12 mouse cellular contexts compared by ENCODE assay signal in genomic region chr7:125838078-125838742, GRCm38 (mm10).
DNase-seq lines count a peak whose midpoint lies in the region; ATAC-seq lines count a peak whose summit lies in the region.
"Had no signal": no experiment of that assay in that cellular context is flagged by ENCODE, and none has a peak within 500 bp of the region (broad histone marks: within the 10 kb centered on the region; RNA-seq: fewer than 3 reads in every experiment).

No protein-coding gene starts in this region.

- peak overlapping the region; percentile 16; the same call in 1 of the 2 replicates for H3K4me2 ChIP-seq in embryonic facial prominence, embryonic 13.5 days
- no peak overlapping the region for H3K4me2 ChIP-seq in hindbrain, embryonic 12.5 days (replicated peaks)
- no peak overlapping the region for H3K4me2 ChIP-seq in midbrain, embryonic 11.5 days

- WGBS in embryonic facial prominence, embryonic 13.5 days: 30% methylated on average over 5 of the region's 5 CpGs
- 39% methylated on average over 5 of the region's 5 CpGs for WGBS in hindbrain, embryonic 12.5 days
- WGBS in midbrain, embryonic 11.5 days: 47% methylated on average over 5 of the region's 5 CpGs

- H3K4me3 ChIP-seq in embryonic facial prominence, embryonic 13.5 days: no peak overlapping the region
- no peak overlapping the region for H3K4me3 ChIP-seq in hindbrain, embryonic 12.5 days
- H3K4me3 ChIP-seq in midbrain, embryonic 11.5 days (ENCODE audit: low read depth, low read length): no peak overlapping the region

- peak overlapping the region; percentile 84 for H3K27ac ChIP-seq in embryonic facial prominence, embryonic 13.5 days
- peak overlapping the region; percentile 67 for H3K27ac ChIP-seq in hindbrain, embryonic 12.5 days
- peak overlapping the region; percentile 69 for H3K27ac ChIP-seq in midbrain, embryonic 11.5 days (ENCODE audit: low read depth, low read length)
- H3K27ac ChIP-seq: liver, embryonic 14.5 days had no signal

- peaks cover 19% of the 10 kb centered on the region for H3K36me3 ChIP-seq in embryonic facial prominence, embryonic 13.5 days
- H3K36me3 ChIP-seq in hindbrain, embryonic 12.5 days: peaks cover 11% of the 10 kb centered on the region
- no peaks in the 10 kb centered on the region for H3K36me3 ChIP-seq in midbrain, embryonic 11.5 days (ENCODE audit: control insufficient read depth, insufficient read depth, low read length)

- peak; percentile 64 for ATAC-seq in embryonic facial prominence, embryonic 13.5 days (ENCODE audit: insufficient number of reproducible peaks, insufficient read depth, low FRiP score, low TSS enrichment, low read depth)
- peak; percentile 46; the same call in 1 of the 2 replicates for ATAC-seq in hindbrain, embryonic 12.5 days (ENCODE audit: low FRiP score)
- ATAC-seq in midbrain, embryonic 11.5 days (ENCODE audit: low FRiP score): peak; percentile 73; the same call in 1 of the 2 replicates

- no peaks in the 10 kb centered on the region for H3K27me3 ChIP-seq in embryonic facial prominence, embryonic 13.5 days
- no peaks in the 10 kb centered on the region for H3K27me3 ChIP-seq in hindbrain, embryonic 12.5 days
- no peaks in the 10 kb centered on the region for H3K27me3 ChIP-seq in midbrain, embryonic 11.5 days (ENCODE audit: control insufficient read depth, insufficient read depth, low read length)

- peaks cover 30% of the 10 kb centered on the region for H3K4me1 ChIP-seq in embryonic facial prominence, embryonic 13.5 days
- H3K4me1 ChIP-seq in hindbrain, embryonic 12.5 days: peaks cover 18% of the 10 kb centered on the region
- H3K4me1 ChIP-seq in midbrain, embryonic 11.5 days (ENCODE audit: control insufficient read depth, insufficient read depth, low read length): peaks cover 18% of the 10 kb centered on the region

- peak; percentile 36 for DNase-seq in embryo, embryonic 11 days
- no peak for DNase-seq in embryo, embryonic 10.5 days (ENCODE audit: low spot score)
- peak; percentile 92 for DNase-seq in midbrain, embryonic 11.5 days (ENCODE audit: low spot score, missing footprints)
- DNase-seq in cerebellum, postnatal 4 days (ENCODE audit: low spot score in 2 of 2): no peak
- DNase-seq in urinary bladder, postnatal 14 days (ENCODE audit: low spot score): no peak
- DNase-seq in urinary bladder, postnatal 25 days (ENCODE audit: low spot score): no peak
- DNase-seq: kidney, adult 9 months; layer of hippocampus, adult 9-11 months had no signal

- peak overlapping the region; percentile 46; the same call in 1 of the 2 replicates for H3K9ac ChIP-seq in embryonic facial prominence, embryonic 13.5 days
- H3K9ac ChIP-seq in hindbrain, embryonic 12.5 days: no peak overlapping the region
- H3K9ac ChIP-seq in midbrain, embryonic 11.5 days (ENCODE audit: low read length): peak overlapping the region; percentile 34
- H3K9ac ChIP-seq: liver, embryonic 14.5 days had no signal

- H3K9me3 ChIP-seq in embryonic facial prominence, embryonic 13.5 days: no peaks in the 10 kb centered on the region; the same call in 1 of the 2 replicates
- no peaks in the 10 kb centered on the region for H3K9me3 ChIP-seq in hindbrain, embryonic 12.5 days (replicated peaks)
- no peaks in the 10 kb centered on the region for H3K9me3 ChIP-seq in midbrain, embryonic 11.5 days (ENCODE audit: control insufficient read depth, low read length)
- H3K9me3 ChIP-seq: G1E had no signal

Comparison
In these comparisons a context has a peak if more than half of its experiments do, and no peak if none do; other contexts are left out.
1. DNase-seq: peak in embryo, embryonic 11 days (single experiment) and midbrain, embryonic 11.5 days (single experiment); none in embryo, embryonic 10.5 days (single experiment), cerebellum, postnatal 4 days (0 of 2), urinary bladder, postnatal 14 days (single experiment) and urinary bladder, postnatal 25 days (single experiment).
2. Peak in every context shown above with its lines, with median percentiles within 50 percentile points of each other: ATAC-seq and H3K27ac ChIP-seq.